Mouse (Mus musculus) embryonic facial prominence, embryonic 15.5 days (tissue): Measurements from ENCODE around the gene Zfp146. TPM values are rescaled to one million over a fixed set of nuclear protein-coding genes. Genes with fewer than 3 reads are reported as not detected.

Experiments used
- ATAC-seq: fragments of 200-750 bp; cut with Nextera tagmentation; 2 replicates; pipeline ENCODE4 v1.8.0; 2017; ENCODE audit warnings: low read depth, moderate TSS enrichment; ENCODE audit not compliant: insufficient number of reproducible peaks, low FRiP score, low TSS enrichment
- H3K27ac ChIP-seq: fragments of 300-500 bp; sonication (generic); replicated peaks from 2 replicates; pipeline ENCODE4 v1.5.1; 2015; ENCODE audit warnings: mild to moderate bottlenecking, inconsistent platforms
- H3K27me3 ChIP-seq: fragments of 300-500 bp; sonication (generic); 2 replicates; pipeline ENCODE4 v1.6.1; 2015; ENCODE audit warnings: inconsistent platforms
- H3K36me3 ChIP-seq: fragments of 300-500 bp; sonication (generic); 2 replicates; pipeline ENCODE4 v1.6.1; 2015; ENCODE audit warnings: mild to moderate bottlenecking, inconsistent platforms
- H3K4me1 ChIP-seq: fragments of 300-500 bp; sonication (generic); 2 replicates; pipeline ENCODE4 v1.6.1; 2015; ENCODE audit warnings: inconsistent platforms
- H3K4me2 ChIP-seq: fragments of 300-500 bp; sonication (generic); replicated peaks from 2 replicates; pipeline ENCODE4 v1.6.1; 2015; ENCODE audit warnings: mild to moderate bottlenecking, inconsistent platforms
- H3K4me3 ChIP-seq: fragments of 300-500 bp; sonication (generic); replicated peaks from 2 replicates; pipeline ENCODE4 v1.5.1; 2015; ENCODE audit warnings: mild to moderate bottlenecking, inconsistent platforms
- H3K9ac ChIP-seq: fragments of 300-500 bp; sonication (generic); 2 replicates; pipeline ENCODE4 v1.6.1; 2015; ENCODE audit warnings: inconsistent platforms
- H3K9me3 ChIP-seq: fragments of 300-500 bp; sonication (generic); replicated peaks from 2 replicates; pipeline ENCODE4 v1.6.1; 2016; ENCODE audit warnings: inconsistent platforms
- WGBS: fragments of 180-500 bp; shearing (Covaris S2); methylation state at CpG from one replicate; pipeline ENCODE4 v1.1.7; 2015; 5-methylcytosine and 5-hydroxymethylcytosine counted together
- polyA plus RNA-seq: library from polyadenylated mRNA; unstranded; fragments of >200 nt; fragmentation: Nextera tagmentation; extraction: Ambion mirVana; gene quantifications from 2 replicates; pipeline ENCODE4 v1.2.1, GENCODE M21; 2015

Gene Zfp146
- polyA plus RNA-seq, 1 experiment from 2014 or later = 13.6 TPM

- Histone ChIP-seq H3K36me3 (no peaks in the 10 kb centered on the region), H3K4me1 (peaks cover 7% of the 10 kb centered on the region), H3K27me3 (no peaks in the 10 kb centered on the region), H3K4me3 (no peak overlapping the region), H3K9ac (no peak overlapping the region), H3K4me2 (no peak overlapping the region), H3K9me3 (no peaks in the 10 kb centered on the region), H3K27ac (no peak overlapping the region)
- ATAC-seq = no peak
- 74% methylated on average over 5 of the region's 5 CpGs for WGBS
Measured at GRCm38 (mm10) chr7:30200200-30200599, 30.6 kb upstream of the Zfp146 start.

GRCm38 (mm10) chr7:30199498-30200139 is 30.1 kb upstream of the Zfp146 start:
- no peaks in the 10 kb centered on the region for H3K27me3 ChIP-seq
- peaks cover 10% of the 10 kb centered on the region for H3K4me1 ChIP-seq
- no peak overlapping the region for H3K9ac ChIP-seq
- WGBS = 73% methylated on average over 18 of the region's 18 CpGs
- H3K4me2 ChIP-seq = no peak overlapping the region
- no peaks in the 10 kb centered on the region for H3K36me3 ChIP-seq
- H3K4me3 ChIP-seq = no peak overlapping the region
- no peaks in the 10 kb centered on the region for H3K9me3 ChIP-seq
- no peak overlapping the region for H3K27ac ChIP-seq
- ATAC-seq = no peak

DNA sequence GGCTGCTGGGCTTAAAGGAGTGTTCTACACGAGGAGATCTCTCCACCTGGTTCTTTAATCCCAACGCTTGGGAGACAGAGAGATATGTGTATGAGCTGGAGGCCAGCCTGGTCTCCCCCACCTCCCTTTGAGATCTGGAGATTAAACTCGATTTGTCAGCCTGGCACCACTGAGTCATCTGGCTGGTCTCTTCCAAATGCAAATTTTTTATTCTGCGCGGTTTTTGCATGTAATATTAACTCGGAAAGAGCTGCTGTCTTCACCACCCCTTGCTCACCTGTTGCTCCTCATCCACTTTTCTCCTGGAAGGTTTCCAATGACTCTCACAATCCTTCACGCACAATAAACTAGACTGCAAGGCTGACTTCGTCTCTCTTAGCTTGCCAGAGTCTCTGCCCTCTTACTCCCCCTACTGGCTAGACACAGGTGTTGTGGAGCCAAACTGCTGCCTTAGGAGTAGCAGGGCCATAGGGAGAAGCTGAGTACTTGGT is 29.0 kb upstream of the Zfp146 start, which contains the start of gene Capns1:
Gene Capns1 (minus strand): TSS at position 331 of the 491 bp plus-strand sequence.
- 5% methylated on average over 8 of the region's 8 CpGs for WGBS
- no peak for ATAC-seq
- peaks cover 11% of the 10 kb centered on the region for H3K4me1 ChIP-seq
- no peaks in the 10 kb centered on the region for H3K9me3 ChIP-seq
- peak within 1 kb of the TSS; percentile 36 for H3K4me2 ChIP-seq
- H3K27me3 ChIP-seq = no peaks in the 10 kb centered on the region
- peak within 1 kb of the TSS; percentile 48; the same call in 1 of the 2 replicates for H3K27ac ChIP-seq
- H3K9ac ChIP-seq = no peak within 1 kb of the TSS
- H3K4me3 ChIP-seq = peak within 1 kb of the TSS; percentile 19; the same call in 1 of the 2 replicates
- H3K36me3 ChIP-seq = no peaks in the 10 kb centered on the region

GRCm38 (mm10) chr7:30197592-30198129 is 28.1 kb upstream of the Zfp146 start:
- Histone ChIP-seq H3K4me2 (no peak overlapping the region), H3K4me3 (no peak overlapping the region), H3K9me3 (no peaks in the 10 kb centered on the region), H3K36me3 (no peaks in the 10 kb centered on the region), H3K4me1 (peaks cover 20% of the 10 kb centered on the region), H3K27ac (peak overlapping the region; percentile 14; the same call in 1 of the 2 replicates), H3K27me3 (no peaks in the 10 kb centered on the region), H3K9ac (no peak overlapping the region)
- 57% methylated on average over 5 of the region's 5 CpGs for WGBS
- ATAC-seq = no peak

DNA sequence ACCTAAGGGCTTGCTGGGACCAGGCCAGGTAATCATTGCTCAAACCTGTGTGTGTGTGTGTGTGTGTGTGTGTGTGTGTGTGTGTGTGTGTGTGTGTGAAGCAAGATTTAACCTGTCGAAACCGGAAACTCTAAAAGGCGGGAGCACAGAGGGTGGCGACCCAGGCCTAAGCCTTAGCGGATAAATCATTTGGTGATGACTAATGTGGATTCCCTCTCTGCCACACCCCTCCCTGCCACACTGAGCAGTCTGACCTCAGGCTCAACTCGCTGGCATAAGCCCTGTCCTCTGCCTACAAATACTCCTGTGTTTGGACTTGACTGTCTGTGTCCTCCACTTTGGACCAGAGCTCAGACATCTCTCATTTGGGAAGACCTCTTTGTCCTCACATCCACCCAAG is 26.6 kb upstream of the Zfp146 start:
- no peaks in the 10 kb centered on the region for H3K9me3 ChIP-seq
- no peak overlapping the region for H3K4me3 ChIP-seq
- H3K9ac ChIP-seq = no peak overlapping the region
- no peak overlapping the region for H3K4me2 ChIP-seq
- no peak for ATAC-seq
- 64% methylated on average over 6 of the region's 6 CpGs for whole genome bisulfite sequencing
- peaks cover 24% of the 10 kb centered on the region for H3K4me1 ChIP-seq
- peaks cover 14% of the 10 kb centered on the region for H3K36me3 ChIP-seq
- H3K27ac ChIP-seq = no peak overlapping the region
- no peaks in the 10 kb centered on the region for H3K27me3 ChIP-seq

GRCm38 (mm10) chr7:30195461-30195860 is 25.9 kb upstream of the Zfp146 start:
- no peaks in the 10 kb centered on the region for H3K9me3 ChIP-seq
- peaks cover 24% of the 10 kb centered on the region for H3K4me1 ChIP-seq
- ATAC-seq = no peak
- H3K27me3 ChIP-seq = no peaks in the 10 kb centered on the region
- 0 out of 2 replicates have a peak overlapping the region, but pooled peaks have one; percentile 18 for H3K27ac ChIP-seq
- H3K36me3 ChIP-seq = peaks cover 21% of the 10 kb centered on the region
- no peak overlapping the region for H3K4me3 ChIP-seq
- 67% methylated on average over 6 of the region's 6 CpGs for WGBS
- peak overlapping the region; percentile 67; the same call in 1 of the 2 replicates for H3K4me2 ChIP-seq
- no peak overlapping the region for H3K9ac ChIP-seq

DNA sequence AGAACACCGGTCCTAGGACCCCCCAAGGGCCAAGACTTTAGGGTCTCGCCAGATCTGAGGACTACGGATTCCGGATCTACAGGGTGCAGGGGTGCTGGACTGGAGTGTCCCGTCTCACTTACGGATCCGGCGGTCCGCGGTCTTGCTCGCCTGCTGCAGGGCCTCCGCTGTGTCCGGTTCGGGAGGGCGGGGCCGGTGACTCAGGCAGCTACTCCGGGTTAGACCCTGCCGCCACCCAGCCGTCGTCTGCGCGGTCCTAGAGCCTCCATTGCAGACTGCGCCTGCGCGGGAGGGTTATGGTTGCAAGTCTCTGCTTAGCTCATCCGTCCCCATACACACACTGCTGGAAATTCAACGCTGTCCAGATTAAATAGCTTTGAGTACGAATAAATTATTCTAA is 25.3 kb upstream of the Zfp146 start:
- peak overlapping the region; percentile 67 for H3K4me2 ChIP-seq
- H3K9me3 ChIP-seq = no peaks in the 10 kb centered on the region
- peak overlapping the region; percentile 76 for H3K4me3 ChIP-seq
- peak overlapping the region; percentile 93 for H3K27ac ChIP-seq
- H3K9ac ChIP-seq = peak overlapping the region; percentile 73
- peak; percentile 89 for ATAC-seq
- H3K27me3 ChIP-seq = no peaks in the 10 kb centered on the region
- H3K4me1 ChIP-seq = peaks cover 24% of the 10 kb centered on the region
- under 1% methylated on average over 28 of the region's 28 CpGs for WGBS
- peaks cover 27% of the 10 kb centered on the region for H3K36me3 ChIP-seq

- Histone ChIP-seq H3K9me3 (no peaks in the 10 kb centered on the region), H3K4me1 (peaks cover 24% of the 10 kb centered on the region), H3K4me3 (peak overlapping the region; percentile 76), H3K27me3 (no peaks in the 10 kb centered on the region), H3K27ac (peak overlapping the region; percentile 93), H3K4me2 (peak overlapping the region; percentile 67), H3K9ac (peak overlapping the region; percentile 73), H3K36me3 (peaks cover 31% of the 10 kb centered on the region)
- WGBS = under 1% methylated on average over 26 of the region's 26 CpGs
- peak; percentile 31 for ATAC-seq
Measured at GRCm38 (mm10) chr7:30194101-30194831, 24.7 kb upstream of the Zfp146 start.

GRCm38 (mm10) chr7:30193581-30194100 is 24.1 kb upstream of the Zfp146 start:
- 1% methylated on average over 26 of the region's 26 CpGs for WGBS

DNA sequence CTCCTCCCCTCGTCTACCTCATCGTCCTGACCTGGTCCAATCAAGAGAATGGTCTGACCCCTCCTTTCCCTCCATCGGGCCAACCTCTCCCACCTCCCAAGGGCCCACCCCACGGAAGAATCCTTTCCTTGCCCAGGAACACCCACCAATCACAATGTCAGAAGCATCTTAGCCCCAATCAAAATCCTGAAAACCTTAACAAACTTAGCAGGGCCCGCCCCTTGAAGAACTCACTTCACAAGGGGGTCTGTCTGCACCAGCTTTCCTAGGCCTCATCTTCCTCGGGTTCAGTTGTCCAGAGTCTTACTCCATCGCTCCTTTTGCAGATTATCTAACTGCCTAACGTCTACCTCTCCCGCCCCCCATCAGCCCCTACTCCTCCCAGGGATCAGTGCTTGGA is 23.5 kb upstream of the Zfp146 start:
- ATAC-seq = no peak
- Histone ChIP-seq H3K36me3 (peaks cover 44% of the 10 kb centered on the region), H3K27me3 (no peaks in the 10 kb centered on the region), H3K9me3 (no peaks in the 10 kb centered on the region), H3K4me1 (peaks cover 20% of the 10 kb centered on the region), H3K27ac (peak overlapping the region; percentile 68; the same call in 1 of the 2 replicates), H3K4me2 (peak overlapping the region; percentile 67), H3K4me3 (peak overlapping the region; percentile 76), H3K9ac (peak overlapping the region; percentile 31; the same call in 1 of the 2 replicates)
- WGBS = 19% methylated on average over 9 of the region's 9 CpGs

More at GRCm38 (mm10) chr7:30193581-30194100, 24.1 kb upstream of the Zfp146 start:
- peak; percentile 64 for ATAC-seq
- Histone ChIP-seq H3K9ac (peak overlapping the region; percentile 73), H3K27ac (peak overlapping the region; percentile 93), H3K9me3 (no peaks in the 10 kb centered on the region), H3K4me2 (peak overlapping the region; percentile 67), H3K27me3 (no peaks in the 10 kb centered on the region), H3K36me3 (peaks cover 38% of the 10 kb centered on the region), H3K4me3 (peak overlapping the region; percentile 76), H3K4me1 (peaks cover 24% of the 10 kb centered on the region)

DNA sequence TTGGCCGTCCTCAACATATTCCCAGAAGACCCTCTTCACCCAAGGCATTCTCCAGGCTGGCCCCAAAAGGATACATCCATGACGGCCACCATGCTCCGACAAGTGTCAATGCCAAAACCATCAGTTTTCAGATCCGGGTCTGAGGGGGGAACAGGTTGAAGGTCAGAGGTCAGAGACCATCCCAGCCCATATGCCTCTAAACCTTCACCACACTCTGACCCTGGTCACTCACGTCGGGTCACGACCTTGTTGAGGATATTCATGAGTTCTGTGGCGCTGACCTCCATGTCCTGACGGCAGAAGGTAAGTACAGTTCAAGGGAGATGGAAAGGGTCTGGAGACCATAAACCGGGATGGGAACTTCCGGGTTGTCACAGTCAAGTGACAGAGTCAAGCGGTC is 22.5 kb upstream of the Zfp146 start:
- WGBS = 86% methylated on average over 12 of the region's 12 CpGs
- Histone ChIP-seq H3K4me2 (no peak overlapping the region), H3K4me3 (no peak overlapping the region), H3K4me1 (peaks cover 20% of the 10 kb centered on the region), H3K27me3 (no peaks in the 10 kb centered on the region), H3K9ac (no peak overlapping the region), H3K36me3 (peaks cover 53% of the 10 kb centered on the region), H3K9me3 (no peaks in the 10 kb centered on the region), H3K27ac (no peak overlapping the region)
- no peak for ATAC-seq
